Mouse (Mus musculus) granulocyte monocyte progenitor cell, adult 5-6 weeks (primary cell): Measurements from ENCODE around the gene Fbn1. TPM values are rescaled to one million over a fixed set of nuclear protein-coding genes. Genes with fewer than 3 reads are reported as not detected.
A peak's percentile ranks its signal among the peaks of the same experiment; 100 is the strongest.

Source experiments
- ATAC-seq: replicated peaks from 2 replicates; pipeline ENCODE4 v1.8.0; 2016; ENCODE audit warnings: mild to moderate bottlenecking, moderate TSS enrichment, inconsistent platforms; ENCODE audit not compliant: poor library complexity, severe bottlenecking
- total RNA-seq, 2 experiments: library from RNA; stranded (forward) in 1 of 2; stranded (reverse) in 1 of 2; fragments of 200-712, 200-1000 nt in 1 of 2; fragments of >200 nt in 1 of 2; fragmentation: Nextera tagmentation in 1 of 2; gene quantifications; 2 replicates each; pipeline ENCODE4 v1.2.3; 2014 to 2017

Gene Fbn1
- total RNA-seq, 2 experiments from 2014 or later, result 0.05 TPM; not detected in 1

GRCm38 (mm10) chr2:125470553-125471295 lies 37.1 kb downstream of the Fbn1 start:
- ATAC-seq, result peak; percentile 35

DNA sequence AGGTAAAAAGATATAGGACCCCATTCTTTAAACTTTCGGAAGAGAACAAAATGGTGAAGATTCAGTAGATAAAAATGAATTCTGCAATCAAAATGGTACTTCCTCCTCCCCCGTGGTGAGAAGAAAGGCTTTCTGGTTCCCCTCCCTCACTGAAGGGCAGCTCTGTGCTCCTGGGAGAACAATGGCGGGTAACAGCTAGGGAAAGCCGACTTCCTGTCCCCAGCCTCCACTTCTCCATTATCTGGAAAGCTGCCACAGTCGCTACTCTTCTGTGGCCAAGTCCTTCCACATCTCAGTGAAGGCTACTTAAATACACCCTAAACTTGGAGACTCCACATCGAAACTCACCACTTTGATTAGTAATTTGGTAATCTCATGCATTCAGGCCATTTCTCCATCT lies 43.8 kb downstream of the Fbn1 start:
- ATAC-seq, result peak; percentile 50

DNA sequence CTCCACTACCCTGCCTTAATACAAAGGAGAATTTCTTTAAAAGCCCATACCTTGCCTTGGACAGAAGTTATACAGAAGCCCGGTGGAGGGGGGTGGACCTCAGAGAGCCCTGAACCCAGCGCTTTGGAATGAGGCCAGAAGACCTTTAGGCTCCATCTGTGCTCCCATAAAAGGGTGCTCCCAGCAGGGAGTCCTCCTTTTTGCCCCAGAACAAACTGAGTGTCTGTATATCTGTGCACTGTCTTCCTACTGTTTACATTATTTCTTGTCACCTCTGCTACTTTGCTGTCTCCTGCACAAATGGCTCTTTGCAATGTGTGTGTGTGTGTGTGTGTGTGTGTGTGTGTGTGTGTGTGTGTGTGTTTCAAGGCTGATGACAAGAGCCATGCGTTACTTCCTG lies 48.7 kb downstream of the Fbn1 start:
- no peak for ATAC-seq

- peak; percentile 93 for ATAC-seq
These were observed 51.6 kb downstream of the Fbn1 start for GRCm38 (mm10) chr2:125456059-125456789.

DNA sequence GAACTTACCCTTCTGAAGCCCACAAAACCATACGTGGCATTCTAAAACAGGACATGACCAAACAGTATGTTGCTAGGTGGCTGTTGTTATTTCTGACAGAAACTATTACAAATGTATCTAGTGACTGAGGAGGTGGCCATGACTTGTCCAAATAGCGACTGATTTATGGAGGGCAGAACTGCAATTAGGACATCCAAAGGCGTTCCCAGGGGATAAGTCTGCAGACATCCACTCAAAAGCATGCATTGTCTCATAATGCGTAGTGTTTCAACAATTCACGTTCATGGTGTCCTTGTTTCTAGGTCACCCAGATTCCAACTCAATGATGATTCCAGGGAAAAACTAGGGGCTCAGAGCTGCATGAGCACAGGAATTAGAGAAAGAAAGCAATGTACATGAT lies 53.0 kb downstream of the Fbn1 start:
- no peak for ATAC-seq

DNA sequence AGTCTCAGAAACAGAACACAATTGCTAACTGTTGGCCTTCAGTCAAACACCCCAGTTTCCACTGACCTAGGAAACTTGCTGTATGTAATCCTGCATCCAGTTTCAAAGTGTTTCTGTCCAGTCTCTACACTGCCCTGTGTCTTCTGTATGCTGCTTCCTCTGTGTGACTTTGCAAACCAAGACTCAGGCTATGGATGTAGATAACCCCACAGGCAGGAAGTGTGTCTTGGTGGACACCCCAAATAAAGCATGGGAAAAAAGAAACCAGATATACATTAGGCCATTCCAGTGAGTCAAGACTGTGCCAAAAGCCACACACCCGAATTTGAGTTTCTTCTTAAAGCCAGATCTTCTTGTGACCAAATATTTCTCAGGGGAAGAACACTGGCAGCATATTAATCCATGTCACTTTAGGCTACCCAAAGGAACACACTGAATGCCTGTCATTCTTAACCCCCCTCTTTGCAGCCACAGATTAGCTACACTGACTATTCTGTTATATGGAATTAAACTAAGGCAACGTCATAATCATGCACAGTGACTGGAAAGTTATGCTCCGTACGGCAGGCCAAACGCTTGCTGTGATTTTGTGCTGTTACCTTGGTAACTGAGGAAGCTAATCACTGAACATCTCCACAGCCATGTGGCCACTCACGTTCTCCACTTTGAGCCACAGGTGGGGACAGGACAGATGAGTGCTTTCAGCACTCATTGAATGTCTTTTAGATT lies 55.3 kb downstream of the Fbn1 start:
- ATAC-seq, result no peak

DNA sequence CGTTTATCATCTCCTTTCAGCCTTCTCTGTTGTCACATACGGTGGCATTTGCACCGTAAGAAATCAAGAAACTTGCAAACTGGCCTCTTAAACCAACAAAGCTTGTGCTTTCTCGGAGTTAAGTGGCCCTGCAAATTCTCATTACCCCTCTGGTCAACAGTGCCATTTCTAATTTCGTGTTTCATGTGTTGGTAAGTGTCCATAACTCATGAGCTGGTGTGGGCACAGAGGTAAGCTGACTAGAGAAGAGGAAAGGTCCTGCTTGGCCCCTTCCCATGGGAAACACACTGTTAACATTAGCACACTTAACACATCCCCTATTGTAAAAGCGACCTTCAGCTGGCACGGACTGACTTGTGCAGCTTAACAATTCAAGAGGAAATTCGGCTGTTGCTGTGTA lies 58.4 kb downstream of the Fbn1 start:
- ATAC-seq, result no peak

DNA sequence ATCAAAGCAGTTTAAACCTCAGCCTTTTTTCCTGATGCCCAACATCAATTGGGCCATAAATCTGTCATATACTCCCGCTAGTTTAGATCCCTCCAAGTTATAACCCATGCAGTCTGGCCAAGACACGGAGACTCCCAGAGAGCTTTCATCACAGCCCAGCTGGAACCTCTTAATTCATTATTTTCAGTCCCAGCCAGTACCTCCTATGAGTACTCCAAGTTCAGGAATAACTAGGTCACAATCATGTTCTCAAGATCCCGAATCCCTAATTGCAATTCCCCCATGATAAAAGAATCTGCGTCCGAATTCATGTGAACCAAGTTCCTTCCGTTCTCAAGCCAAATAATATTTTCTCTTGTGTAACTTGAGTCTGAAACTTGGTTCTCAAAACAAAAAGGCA lies 58.9 kb downstream of the Fbn1 start:
- ATAC-seq, result no peak

- no peak for ATAC-seq
These were observed 60.4 kb downstream of the Fbn1 start for GRCm38 (mm10) chr2:125447274-125447898.

DNA sequence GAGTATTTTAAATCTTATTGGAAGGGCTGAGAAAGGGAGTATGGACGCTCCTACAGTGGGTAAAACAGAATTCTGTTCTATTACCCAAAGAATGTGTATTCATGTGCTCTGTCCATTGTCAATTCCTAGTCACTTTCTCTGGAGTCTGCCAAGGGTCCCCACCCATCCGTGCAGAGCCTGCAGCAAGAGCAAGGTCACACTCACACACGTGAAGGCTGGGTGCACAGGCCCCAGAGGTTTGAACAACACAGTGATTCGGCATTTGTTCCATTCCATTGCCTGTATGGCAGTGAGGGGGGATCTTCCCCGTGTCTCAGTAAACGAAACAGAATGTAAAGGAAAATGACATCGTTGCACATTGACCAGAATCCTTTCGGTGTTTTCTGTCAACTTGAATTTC lies 69.4 kb downstream of the Fbn1 start:
- no peak for ATAC-seq

- no peak for ATAC-seq
These were observed 71.6 kb downstream of the Fbn1 start for GRCm38 (mm10) chr2:125436240-125436639.

DNA sequence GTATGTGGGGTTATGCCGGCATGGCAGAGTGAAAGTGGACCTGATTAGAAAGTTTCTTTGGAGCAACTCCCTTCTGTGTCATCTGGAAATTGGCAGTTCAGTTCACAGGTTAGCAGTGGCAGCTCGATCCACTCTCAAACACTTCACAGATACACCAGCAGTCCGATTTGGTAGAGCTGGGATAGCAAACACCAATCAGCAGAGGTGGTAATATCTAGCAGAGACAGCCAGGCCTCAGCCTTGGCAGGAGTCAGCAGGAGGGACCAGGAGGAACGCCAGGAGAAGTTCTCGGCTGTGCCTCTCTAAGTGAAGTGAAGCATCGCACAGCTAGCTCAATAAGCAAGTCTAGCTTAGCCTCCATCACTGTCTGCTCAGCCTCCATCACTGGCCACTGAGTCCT lies 74.3 kb downstream of the Fbn1 start:
- no peak for ATAC-seq

DNA sequence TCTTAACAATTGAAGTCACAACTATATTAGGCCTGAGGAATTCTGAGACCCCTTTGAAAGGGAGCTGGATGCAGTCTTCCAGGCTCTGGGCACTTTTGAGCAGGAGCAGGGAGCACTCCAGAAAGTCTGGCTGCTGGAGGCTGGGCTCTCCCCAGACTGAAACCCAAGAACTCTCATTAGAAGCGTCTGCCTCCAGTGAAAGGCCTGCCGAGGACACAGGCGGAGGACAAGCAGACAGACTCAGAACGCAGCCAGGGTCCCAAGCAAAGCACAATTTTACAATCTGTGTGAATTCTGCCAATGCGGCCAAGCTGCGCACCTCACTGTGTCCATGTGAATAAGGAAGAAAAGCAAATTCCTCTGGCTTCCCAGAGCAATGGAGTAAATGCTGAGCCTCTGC lies 76.3 kb downstream of the Fbn1 start:
- ATAC-seq, result no peak

DNA sequence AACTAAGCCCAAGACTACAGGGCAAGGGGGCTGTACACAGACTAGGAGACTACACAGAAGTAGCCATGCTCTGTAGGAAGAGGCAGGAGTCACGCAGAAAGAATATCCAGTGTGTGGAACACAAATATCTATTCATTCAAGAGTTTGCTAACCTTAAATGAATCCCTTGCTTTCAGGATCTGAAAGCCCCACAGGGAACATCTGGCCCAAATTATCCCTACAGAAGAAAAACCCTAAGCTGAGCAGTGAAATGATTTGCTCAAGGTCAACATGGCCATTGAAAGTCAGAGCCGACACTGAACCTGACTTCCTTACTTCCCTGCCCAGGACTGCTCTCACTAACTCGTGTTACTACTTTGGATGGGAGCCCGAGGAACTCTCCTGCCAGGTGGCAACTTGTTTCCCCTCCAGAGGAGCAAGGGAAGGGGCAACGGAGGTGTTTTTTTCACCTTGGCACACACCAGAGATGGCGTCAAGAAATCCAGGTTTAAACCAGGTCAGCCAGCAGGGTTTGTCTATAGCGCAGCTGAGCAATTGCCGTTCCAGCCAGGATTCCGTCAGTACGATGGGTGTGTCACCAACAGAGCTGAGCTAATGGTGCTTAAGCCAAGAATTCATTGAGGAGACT lies 78.9 kb downstream of the Fbn1 start:
- no peak for ATAC-seq

GRCm38 (mm10) chr2:125420604-125421003 lies 87.2 kb downstream of the Fbn1 start:
- no peak for ATAC-seq

DNA sequence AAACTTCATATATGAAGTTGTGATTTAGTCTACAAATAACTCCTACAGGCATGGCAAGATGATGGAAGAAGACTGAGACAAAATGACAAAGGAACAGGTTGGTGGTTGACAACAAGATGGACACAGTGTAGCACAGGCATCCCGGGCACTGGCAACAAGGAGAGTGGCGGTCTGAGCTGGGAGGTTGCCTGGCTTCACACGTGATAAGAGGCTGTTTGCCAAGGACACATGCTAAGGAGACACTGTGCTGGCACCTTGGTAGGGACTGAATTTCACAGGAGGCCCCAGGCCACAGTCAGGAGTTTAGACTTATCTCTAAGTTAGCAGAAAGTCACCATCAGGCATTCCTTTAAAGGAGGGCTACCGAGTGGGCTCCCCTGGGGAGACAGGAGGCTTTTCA lies 88.1 kb downstream of the Fbn1 start:
- no peak for ATAC-seq

GRCm38 (mm10) chr2:125418546-125418945 lies 89.2 kb downstream of the Fbn1 start:
- peak; percentile 85 for ATAC-seq

GRCm38 (mm10) chr2:125416541-125417245 lies 91.1 kb downstream of the Fbn1 start:
- no peak for ATAC-seq

DNA sequence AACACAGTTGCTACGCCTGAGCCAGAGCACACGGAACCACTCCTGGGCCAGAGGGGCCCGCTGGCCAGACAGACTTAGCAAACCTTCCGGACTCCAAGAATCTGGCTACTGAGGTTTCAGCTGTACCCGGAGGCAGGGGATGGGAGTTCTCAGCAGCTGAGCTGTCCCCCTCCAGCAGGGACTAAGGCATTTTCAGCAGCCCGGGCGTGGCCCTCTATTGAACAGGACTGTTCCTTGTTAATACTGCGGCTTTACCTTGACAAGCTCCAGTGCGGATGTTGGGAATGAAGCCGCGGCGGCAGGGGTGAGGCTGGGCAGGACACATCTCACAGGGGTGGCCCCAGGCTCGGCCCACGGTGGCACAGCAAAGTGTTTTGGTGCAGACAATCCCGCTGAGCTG lies 95.4 kb downstream of the Fbn1 start:
- no peak for ATAC-seq

- ATAC-seq, result no peak
These were observed 96.0 kb downstream of the Fbn1 start for GRCm38 (mm10) chr2:125411777-125412176.
